Mouse (Mus musculus): ENCODE measurements around the gene 1700015G11Rik. TPM values are rescaled to one million over a fixed set of nuclear protein-coding genes. Genes with fewer than 3 reads are reported as not detected.

The 1700015G11Rik gene
- polyA plus RNA-seq, 1 experiment from 2014 or later, result not detected

Other genes with a start within 250 kb of the 1700015G11Rik start
- gene Gas2, start 153.7 kb downstream of the 1700015G11Rik start, polyA plus RNA-seq (2016; fragmentation: Nextera tagmentation; extraction: Ambion mirVana), result 7.2 and 11.2 TPM in 2 replicates
- 7.4 and 11.1 TPM in 2 replicates for gene Fancf, start 153.5 kb downstream of the 1700015G11Rik start, polyA plus RNA-seq (2016; fragmentation: Nextera tagmentation; extraction: Ambion mirVana)
- gene Svip, start 9.7 kb downstream of the 1700015G11Rik start, polyA plus RNA-seq (2016; fragmentation: Nextera tagmentation; extraction: Ambion mirVana), result 10.2 and 19.4 TPM in 2 replicates

Data from heart, embryonic 10.5 days (tissue).